Mouse (Mus musculus): ENCODE data around the gene Gm20388.

DNA sequence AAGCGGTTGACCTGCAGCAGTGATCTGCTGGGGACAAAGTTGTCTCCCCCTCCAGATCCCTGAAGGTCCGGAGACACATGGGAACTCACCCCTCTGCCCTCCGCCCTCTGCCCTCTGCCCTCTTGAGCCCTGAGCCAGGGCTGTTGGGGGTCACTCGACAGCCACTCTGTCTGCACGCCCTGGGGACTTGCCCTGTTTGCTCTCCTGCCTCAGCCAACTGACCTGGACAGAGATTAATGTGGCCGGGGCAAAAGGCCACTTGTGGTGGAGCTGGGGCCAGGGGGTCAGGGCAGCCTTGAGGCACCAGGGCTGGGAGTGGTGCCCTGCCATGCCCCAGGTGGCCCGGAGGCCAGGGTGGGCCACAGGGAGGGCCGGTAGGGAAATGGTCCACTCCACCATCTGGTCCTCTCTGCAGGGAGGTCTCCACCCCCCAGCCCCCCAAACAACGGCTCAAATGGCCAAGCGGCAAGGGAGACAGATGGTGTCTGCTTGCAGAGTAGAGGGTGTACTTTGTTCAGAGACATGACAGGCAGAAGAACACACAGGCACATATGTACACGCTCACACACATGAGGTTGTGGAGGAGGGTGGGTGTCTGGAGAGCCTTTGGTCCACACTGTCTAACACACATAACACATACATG lies 498.9 kb downstream of the Gm20388 start:
- no peak for TF ChIP-seq POLR2A (IDR thresholded peaks at IDR 0.05; ENCODE audit: extremely low read depth, insufficient read depth, low read length)
- no peak for TF ChIP-seq CTCF (IDR thresholded peaks at IDR 0.05; ENCODE audit: extremely low read depth, insufficient read depth, low read length)

Data from cortical plate, adult 2 months (tissue).